Mouse (Mus musculus) spleen, postnatal 36 days (tissue): Measurements from ENCODE around the gene Tmem38b.

Experiments used
- DNase-seq, 2 experiments: peaks; one replicate each; pipeline ENCODE4 v3.0.0; 2022; ENCODE audit warnings: low spot score in 2 of 2, mixed read lengths in 1 of 2

Gene Tmem38b

GRCm38 (mm10) chr4:53884351-53885245 lies 58.8 kb downstream of the Tmem38b start:
- peak in 1 of 2 experiments; percentile 21 for DNase-seq

- DNase-seq: no peak
These were observed 60.7 kb downstream of the Tmem38b start for GRCm38 (mm10) chr4:53886342-53887088.

DNA sequence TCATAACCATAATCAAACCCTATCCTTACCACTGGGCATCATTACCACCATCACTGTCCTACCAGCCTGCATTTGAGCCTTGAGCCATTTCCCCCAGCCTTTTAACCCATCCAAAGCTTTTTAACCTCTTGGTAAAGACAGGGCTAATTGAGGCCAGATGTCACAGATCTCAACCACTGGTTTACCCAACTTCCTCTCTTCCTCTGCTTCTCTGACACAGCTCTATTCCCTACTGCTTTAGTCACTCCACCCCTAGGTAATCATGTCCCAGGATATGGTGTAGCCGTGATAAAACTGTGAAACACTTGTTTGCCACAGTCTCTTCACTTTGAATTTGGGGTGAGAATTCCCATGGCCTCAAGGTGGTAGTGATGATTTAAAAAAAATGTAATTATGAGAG lies 69.5 kb downstream of the Tmem38b start:
- DNase-seq: no peak

GRCm38 (mm10) chr4:53896150-53896833 lies 70.4 kb downstream of the Tmem38b start:
- no peak for DNase-seq

GRCm38 (mm10) chr4:53900386-53900971 lies 74.6 kb downstream of the Tmem38b start:
- no peak for DNase-seq

DNA sequence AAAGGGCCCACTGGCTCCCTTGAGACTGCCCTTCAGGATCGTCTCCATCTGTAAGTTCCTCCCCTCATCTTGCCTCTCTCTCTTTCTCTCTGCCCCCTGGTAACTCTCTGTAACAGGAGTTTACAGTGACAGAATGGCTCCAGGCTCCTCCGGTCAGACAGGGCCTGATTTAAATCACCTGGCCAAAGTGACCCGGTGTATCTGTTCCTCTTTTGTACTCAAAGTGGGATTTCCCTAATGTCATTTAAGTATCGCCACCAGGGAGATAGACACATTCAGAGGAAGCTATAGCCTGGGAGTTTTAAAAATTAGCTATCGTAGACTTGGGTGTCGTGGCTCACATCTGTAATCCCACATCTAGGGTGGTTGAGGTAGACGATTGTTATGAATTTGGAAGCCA lies 78.5 kb downstream of the Tmem38b start:
- DNase-seq: no peak

- DNase-seq: no peak
These were observed 79.7 kb downstream of the Tmem38b start for GRCm38 (mm10) chr4:53905537-53905936.

DNA sequence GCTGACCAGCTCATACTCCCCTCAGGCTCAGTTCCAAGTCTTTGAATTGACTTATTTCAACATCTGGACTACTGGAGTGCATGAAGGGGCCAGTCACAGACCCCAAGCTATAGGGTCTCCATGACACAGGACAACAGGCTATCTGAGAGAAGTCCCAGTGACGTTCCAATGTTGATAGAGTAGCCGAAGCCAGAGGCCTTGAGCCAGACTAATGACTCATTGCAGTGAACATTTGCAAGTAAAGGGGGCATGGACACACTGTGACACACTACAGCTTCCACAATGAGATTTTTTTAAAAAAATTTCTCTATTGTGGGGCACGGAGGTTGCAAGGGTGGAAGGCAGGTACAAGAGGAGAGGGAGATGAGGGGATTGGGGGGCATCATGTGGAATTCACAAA lies 81.2 kb downstream of the Tmem38b start:
- DNase-seq: no peak
